Mouse (Mus musculus) erythroblast, embryonic 14.5 days (primary cell): ENCODE data around the gene Klk1b3.

Experiments used
- GATA1 ChIP-seq: IDR thresholded peaks from 2 replicates; pipeline ENCODE4 v1.6.1; 2012; ENCODE audit warnings: low read length, inconsistent platforms, mixed read lengths
- TAL1 ChIP-seq: IDR thresholded peaks from 3 replicates; pipeline ENCODE4 v1.6.1; 2012; ENCODE audit warnings: low read length, inconsistent platforms, mixed read lengths

GRCm38 (mm10) chr7:44235909-44236308 is 37.9 kb downstream of the Klk1b3 start, which contains the start of gene Gm36864:
- TF ChIP-seq GATA1 (no peak), TAL1 (no peak)
